Mouse (Mus musculus) neural tube, postnatal 0 days (tissue): Measurements from ENCODE around the gene P2rx3. TPM values are rescaled to one million over a fixed set of nuclear protein-coding genes. Genes with fewer than 3 reads are reported as not detected.

ENCODE experiments used
- polyA plus RNA-seq: library from polyadenylated mRNA; unstranded; fragments of >200 nt; fragmentation: Nextera tagmentation; extraction: Ambion mirVana; gene quantifications from 2 replicates; pipeline ENCODE4 v1.2.1, GENCODE M21; 2015

P2rx3 gene
- 0.70 and 6.1 TPM in 2 replicates for polyA plus RNA-seq

DNA sequence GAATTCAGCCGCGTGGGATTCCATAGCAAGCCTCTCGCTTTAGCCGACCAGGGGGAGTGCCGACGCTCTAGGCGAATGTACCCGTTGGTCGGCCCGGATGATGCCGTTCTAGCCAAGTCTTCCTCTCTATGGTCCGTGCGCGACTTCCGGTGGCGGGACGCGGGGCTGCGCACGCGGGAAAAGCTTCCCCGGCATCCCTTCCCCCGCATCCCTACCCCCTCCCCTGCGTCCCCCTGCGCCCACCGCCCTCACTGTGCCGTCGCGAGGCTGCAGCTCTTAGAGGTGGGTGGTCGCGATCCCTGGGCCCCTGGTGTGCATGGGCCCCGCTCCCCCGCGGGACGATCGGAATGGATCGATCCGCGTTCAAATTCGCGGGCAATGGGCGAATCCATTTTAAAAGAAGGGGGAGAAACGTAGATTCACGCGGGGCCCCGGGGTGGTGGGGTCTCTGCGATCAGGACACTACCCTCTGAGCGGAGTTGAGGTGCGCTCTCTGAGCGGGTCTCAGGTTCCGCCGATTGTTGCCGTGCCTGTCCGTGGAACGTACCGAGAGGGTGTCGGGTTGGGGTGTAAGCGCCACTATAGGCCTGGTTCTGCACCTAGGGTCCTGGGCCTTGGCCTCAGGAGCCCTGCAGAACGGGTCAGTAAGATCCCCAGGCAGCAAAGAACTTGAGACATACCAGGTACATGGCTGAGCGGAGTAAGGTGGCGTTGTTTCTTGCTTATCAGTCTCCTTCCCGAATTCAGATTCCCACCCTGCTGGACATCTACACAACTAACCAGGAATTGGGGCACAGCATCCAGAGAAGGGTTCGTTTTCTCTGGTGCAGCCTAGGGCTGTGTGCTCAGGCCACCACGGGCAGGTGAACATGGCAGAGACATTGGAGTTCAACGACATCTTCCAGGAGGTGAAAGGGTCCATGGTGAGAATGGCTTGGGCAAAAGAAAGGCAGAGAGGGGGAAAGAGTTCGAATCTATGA is at the start of gene P2rx3, which contains the start of gene Ssrp1:
Gene P2rx3 (minus strand): TSS at position 416 of the 980 bp plus-strand sequence.
Gene Ssrp1 (plus strand): TSS at position 188 of the 980 bp plus-strand sequence.

DNA sequence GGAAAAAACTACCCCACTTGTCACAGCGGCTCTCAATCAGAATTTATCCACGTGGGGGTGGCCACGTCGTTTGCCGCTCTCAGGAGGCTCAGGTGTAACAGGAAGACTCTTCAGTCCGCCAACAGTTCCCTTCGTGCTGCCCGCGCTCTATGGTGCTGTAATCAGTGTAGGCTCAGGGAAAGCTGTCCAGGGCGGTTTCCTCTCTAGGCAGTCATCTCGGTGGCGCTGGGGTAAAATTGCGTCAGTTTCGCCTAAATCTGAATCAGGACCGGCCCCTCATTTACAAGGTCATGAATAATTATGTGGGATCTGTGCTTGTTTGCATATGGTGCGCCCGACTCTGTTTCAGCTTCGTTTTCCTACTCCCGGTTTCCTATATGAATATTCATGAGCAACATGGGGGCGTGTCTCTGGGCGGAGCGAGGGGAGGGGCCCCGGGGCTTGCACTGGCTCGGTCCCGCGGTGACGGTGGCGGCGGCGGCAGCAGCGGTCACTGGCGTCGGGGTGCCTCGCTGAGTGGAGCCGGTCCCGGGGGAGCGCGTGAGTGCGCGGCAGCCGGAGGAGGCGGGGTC is 10.4 kb upstream of the P2rx3 start, which contains the start of gene Tnks1bp1:
Gene Tnks1bp1 (plus strand): TSS at position 427 of the 572 bp plus-strand sequence.

GRCm38 (mm10) chr2:84987930-84988329 is 49.3 kb downstream of the P2rx3 start, which contains the start of gene Prg3:
Gene Prg3, plus strand, starts transcription at chr2:84988215.

GRCm38 (mm10) chr2:84980188-84980587 is 57.1 kb downstream of the P2rx3 start, which contains the start of gene Prg2:
Gene Prg2, plus strand, starts transcription at chr2:84980461.

Other genes with a start within 250 kb of the P2rx3 start
- 17.3 and 18.4 TPM in 2 replicates for gene Ube2l6, start 238.6 kb downstream of the P2rx3 start, polyA plus RNA-seq
- gene Smtnl1, start 214.8 kb downstream of the P2rx3 start, polyA plus RNA-seq: 0.14 TPM in 1 of 2 replicates, not detected in the other
- gene Timm10, start 210.5 kb downstream of the P2rx3 start, polyA plus RNA-seq: 98.0 and 101 TPM in 2 replicates
- gene Slc43a1, start 198.6 kb downstream of the P2rx3 start, polyA plus RNA-seq: 0.75 and 1.2 TPM in 2 replicates
- gene Rtn4rl2, start 150.8 kb downstream of the P2rx3 start, polyA plus RNA-seq: 2.7 and 3.7 TPM in 2 replicates
- 4.3 and 4.5 TPM in 2 replicates for gene Slc43a3, start 100.9 kb downstream of the P2rx3 start, polyA plus RNA-seq
- gene Prg2, start 57.0 kb downstream of the P2rx3 start, polyA plus RNA-seq: not detected in 2 replicates
- not detected in 2 replicates for gene Prg3, start 49.2 kb downstream of the P2rx3 start, polyA plus RNA-seq
- gene Ssrp1, start 228 bp downstream of the P2rx3 start, polyA plus RNA-seq: 104 and 116 TPM in 2 replicates
- 11.8 and 16.7 TPM in 2 replicates for gene Tnks1bp1, start 10.6 kb upstream of the P2rx3 start, polyA plus RNA-seq
- gene Aplnr, start 98.8 kb upstream of the P2rx3 start, polyA plus RNA-seq: 27.7 and 30.9 TPM in 2 replicates
- 14.3 and 16.2 TPM in 2 replicates for gene Lrrc55, start 159.7 kb upstream of the P2rx3 start, polyA plus RNA-seq